Mouse (Mus musculus) MEL (cell line): ENCODE measurements around the gene Ptprn2. TPM values are rescaled to one million over a fixed set of nuclear protein-coding genes. Genes with fewer than 3 reads are reported as not detected.

Experiments
- DNase-seq: peaks from one replicate; pipeline ENCODE4 v3.0.0; 2011; ENCODE audit warnings: low read depth, low spot score
- H3K27ac ChIP-seq: 2 replicates; pipeline ENCODE4 v1.5.1; 2012; ENCODE audit warnings: low read depth, mild to moderate bottlenecking, control low read depth, low read length, moderate library complexity; ENCODE audit not compliant: control insufficient read depth
- H3K27me3 ChIP-seq, 2 experiments: fragments of 150-350 bp in 1 of 2; sonication (generic) in 1 of 2; 2 replicates each; pipeline ENCODE4 v1.6.1; 2012; ENCODE audit warnings: low read length in 2 of 2, mild to moderate bottlenecking in 2 of 2, improper control_type of control experiment in 1 of 2, moderate library complexity in 1 of 2; ENCODE audit not compliant: insufficient read depth in 2 of 2, control insufficient read depth in 1 of 2
- H3K36me3 ChIP-seq, 2 experiments: 2 replicates each; pipeline ENCODE4 v1.6.1; 2012 to 2014; ENCODE audit warnings: low read length in 2 of 2, improper control_type of control experiment in 1 of 2, inconsistent platforms in 1 of 2, mild to moderate bottlenecking in 1 of 2; ENCODE audit not compliant: insufficient read depth in 2 of 2, control insufficient read depth in 1 of 2
- H3K4me1 ChIP-seq, 2 experiments: fragments of 150-350 bp in 1 of 2; sonication (generic) in 1 of 2; 2 replicates each; pipeline ENCODE4 v1.6.1; 2012; ENCODE audit warnings: low read length in 2 of 2, improper control_type of control experiment in 1 of 2, mild to moderate bottlenecking in 1 of 2; ENCODE audit not compliant: insufficient read depth in 2 of 2, control insufficient read depth in 1 of 2
- H3K4me3 ChIP-seq, 2 experiments: fragments of 150-350 bp in 1 of 2; sonication (generic) in 1 of 2; 2 replicates each; pipeline ENCODE4 v1.5.1; 2012; ENCODE audit warnings: low read depth in 2 of 2, low read length in 2 of 2, mild to moderate bottlenecking in 2 of 2, moderate library complexity in 2 of 2, control low read depth in 1 of 2, improper control_type of control experiment in 1 of 2; ENCODE audit not compliant: control insufficient read depth in 1 of 2, insufficient read depth in 1 of 2
- H3K79me2 ChIP-seq: 2 replicates; pipeline ENCODE4 v1.6.1; 2012; ENCODE audit warnings: mild to moderate bottlenecking, low read length, moderate library complexity; ENCODE audit not compliant: control insufficient read depth, poor library complexity, insufficient read depth
- H3K9ac ChIP-seq: 2 replicates; pipeline ENCODE4 v1.6.1; 2012; ENCODE audit warnings: low read depth, mild to moderate bottlenecking, control low read depth, low read length, moderate library complexity; ENCODE audit not compliant: control insufficient read depth, poor library complexity, severe bottlenecking
- H3K9me3 ChIP-seq: fragments of 150-350 bp; sonication (generic); replicated peaks from 2 replicates; pipeline ENCODE4 v1.6.1; 2012; ENCODE audit warnings: mild to moderate bottlenecking, low read length, improper control_type of control experiment, moderate library complexity; ENCODE audit not compliant: insufficient read depth
- BHLHE40 ChIP-seq: IDR thresholded peaks from 2 replicates; pipeline ENCODE4 v1.6.1; 2012; ENCODE audit warnings: low read depth, mild to moderate bottlenecking, inconsistent platforms, low read length, improper control_type of control experiment, borderline replicate concordance
- CHD1 ChIP-seq: IDR thresholded peaks from 2 replicates; pipeline ENCODE4 v1.6.1; 2012; ENCODE audit warnings: low read depth, mild to moderate bottlenecking, inconsistent platforms, low read length, improper control_type of control experiment
- CHD2 ChIP-seq: IDR thresholded peaks from 2 replicates; pipeline ENCODE4 v1.6.1; 2011; ENCODE audit warnings: low read length, improper control_type of control experiment
- ELF1 ChIP-seq: IDR thresholded peaks from 2 replicates; pipeline ENCODE4 v1.6.1; 2014; ENCODE audit warnings: low read depth, mild to moderate bottlenecking, inconsistent platforms, low read length, improper control_type of control experiment, moderate library complexity
- EP300 ChIP-seq, 2 experiments: IDR thresholded peaks; 2 replicates each; pipeline ENCODE4 v1.6.1; 2011; ENCODE audit warnings: improper control_type of control experiment in 2 of 2, low read length in 2 of 2, low read depth in 1 of 2, mild to moderate bottlenecking in 1 of 2
- JUND ChIP-seq: IDR thresholded peaks from 2 replicates; pipeline ENCODE4 v1.6.1; 2011; ENCODE audit warnings: low read depth, mild to moderate bottlenecking, improper control_type of control experiment, low read length
- KAT2A ChIP-seq: conservative IDR thresholded peaks from 2 replicates; pipeline ENCODE4 v1.6.1; 2012; ENCODE audit warnings: low read depth, low read length, improper control_type of control experiment, inconsistent platforms
- MAFK ChIP-seq: IDR thresholded peaks from 2 replicates; pipeline ENCODE4 v1.6.1; 2011; ENCODE audit warnings: low read depth, mild to moderate bottlenecking, low read length, improper control_type of control experiment, borderline replicate concordance
- MYB ChIP-seq: IDR thresholded peaks from 2 replicates; pipeline ENCODE4 v1.6.1; 2011; ENCODE audit warnings: mild to moderate bottlenecking, low read depth, low read length, improper control_type of control experiment
- NELFE ChIP-seq: IDR thresholded peaks from 2 replicates; pipeline ENCODE4 v1.6.1; 2011; ENCODE audit warnings: low read depth, low read length, improper control_type of control experiment
- NRF1 ChIP-seq: IDR thresholded peaks from 2 replicates; pipeline ENCODE4 v1.6.1; 2014; ENCODE audit warnings: low read depth, mild to moderate bottlenecking, inconsistent platforms, low read length, improper control_type of control experiment, moderate library complexity; ENCODE audit not compliant: poor library complexity, insufficient read depth, severe bottlenecking
- POLR2AphosphoS5 ChIP-seq: IDR thresholded peaks from 2 replicates; pipeline ENCODE4 v1.6.1; 2012; ENCODE audit warnings: low read depth, borderline replicate concordance, mild to moderate bottlenecking, inconsistent platforms, low read length, moderate library complexity, mixed read lengths
- RAD21 ChIP-seq: IDR thresholded peaks from 2 replicates; pipeline ENCODE4 v1.6.1; 2011; ENCODE audit warnings: mild to moderate bottlenecking, low read depth, low read length, improper control_type of control experiment
- RCOR1 ChIP-seq: IDR thresholded peaks from 2 replicates; pipeline ENCODE4 v1.6.1; 2012; ENCODE audit warnings: low read depth, mild to moderate bottlenecking, inconsistent platforms, low read length, improper control_type of control experiment
- SMC3 ChIP-seq: IDR thresholded peaks from 2 replicates; pipeline ENCODE4 v1.6.1; 2011; ENCODE audit warnings: low read depth, low read length, improper control_type of control experiment
- TAL1 ChIP-seq: IDR thresholded peaks from 2 replicates; pipeline ENCODE4 v1.6.1; 2012; ENCODE audit warnings: mild to moderate bottlenecking, inconsistent platforms, low read length, moderate library complexity, mixed read lengths
- TBP ChIP-seq: IDR thresholded peaks from 2 replicates; pipeline ENCODE4 v1.8.0; 2011; ENCODE audit warnings: low read depth, low read length, improper control_type of control experiment
- TCF12 ChIP-seq: IDR thresholded peaks from 2 replicates; pipeline ENCODE4 v1.6.1; 2014; ENCODE audit warnings: low read depth, mild to moderate bottlenecking, inconsistent platforms, low read length, improper control_type of control experiment, moderate library complexity
- UBTF ChIP-seq: IDR thresholded peaks from 2 replicates; pipeline ENCODE4 v1.6.1; 2012; ENCODE audit warnings: low read depth, mild to moderate bottlenecking, inconsistent platforms, low read length, improper control_type of control experiment, moderate library complexity, borderline replicate concordance; ENCODE audit not compliant: insufficient read depth
- ZC3H11A ChIP-seq: IDR thresholded peaks from 2 replicates; pipeline ENCODE4 v1.6.1; 2012; ENCODE audit warnings: low read depth, mild to moderate bottlenecking, inconsistent platforms, low read length, improper control_type of control experiment
- ZNF384 ChIP-seq: IDR thresholded peaks from 2 replicates; pipeline ENCODE4 v1.6.1; 2012; ENCODE audit warnings: low read depth, mild to moderate bottlenecking, inconsistent platforms, low read length, improper control_type of control experiment
- polyA plus RNA-seq, 2 experiments: library from polyadenylated mRNA; stranded (reverse) in 1 of 2; unstranded in 1 of 2; fragments of >175 nt in 1 of 2; fragments of >200 nt in 1 of 2; gene quantifications; 2 replicates each; pipeline versions ENCODE4 v1.2.1 to v1.2.4; 2012; ENCODE audit warnings: low replicate concordance in 2 of 2, low read depth in 1 of 2; ENCODE audit not compliant: insufficient read length in 2 of 2, insufficient read depth in 1 of 2, missing spikeins in 1 of 2
- total RNA-seq: library from RNA; depleted of rRNA; stranded (reverse); fragments of 300-350 nt; gene quantifications from 2 replicates; pipeline ENCODE4 v1.2.3, GENCODE M21; 2012

Gene Ptprn2
- total and polyA plus RNA-seq, 3 experiments, result not detected

GRCm38 (mm10) chr12:117236020-117236734 is 750.7 kb downstream of the Ptprn2 start (continued):
- no peak for TF ChIP-seq JUND

GRCm38 (mm10) chr12:117236981-117237380 is 751.5 kb downstream of the Ptprn2 start:
- Histone ChIP-seq H3K4me1 (no peaks in the 10 kb centered on the region), H3K27ac (no peak overlapping the region), H3K4me3 (no peak overlapping the region), H3K27me3 (no peaks in the 10 kb centered on the region), H3K9me3 (peaks cover 7% of the 10 kb centered on the region), H3K9ac (no peak overlapping the region), H3K36me3 (no peaks in the 10 kb centered on the region), H3K79me2 (no peaks in the 10 kb centered on the region)
- DNase-seq, result no peak
- TF ChIP-seq TBP, result no peak
- TF ChIP-seq TCF12, result no peak
- no peak for TF ChIP-seq RCOR1
- no peak for TF ChIP-seq KAT2A
- TF ChIP-seq SMC3, result no peak
- no peak for TF ChIP-seq CHD2
- TF ChIP-seq ZC3H11A, result no peak
- no peak for TF ChIP-seq NELFE
- TF ChIP-seq BHLHE40, result no peak
- TF ChIP-seq RAD21, result no peak
- TF ChIP-seq CHD1, result no peak
- TF ChIP-seq EP300 (IDR thresholded peaks at IDR 0.05; ENCODE audit: low read depth in 1 of 2, low read length in 2 of 2), result no peak
- TF ChIP-seq MAFK, result no peak
- no peak for TF ChIP-seq TAL1
- no peak for TF ChIP-seq MYB
- TF ChIP-seq POLR2AphosphoS5, result no peak
- no peak for TF ChIP-seq ZNF384
- TF ChIP-seq NRF1, result no peak
- no peak for TF ChIP-seq ELF1
- no peak for TF ChIP-seq UBTF
